Mouse (Mus musculus) left cerebral cortex, adult 2 months (tissue): ENCODE measurements around the gene Slc29a4. TPM values are rescaled to one million over a fixed set of nuclear protein-coding genes. Genes with fewer than 3 reads are reported as not detected.

Experiments
- DNase-seq, 2 experiments: peaks; one replicate each; pipeline ENCODE4 v3.0.0; 2021 to 2022; ENCODE audit warnings: low spot score in 2 of 2, mixed read lengths in 1 of 2; ENCODE audit errors: extremely low spot score in 1 of 2
- H3K27ac ChIP-seq: fragments of 200-600 bp; 2 replicates; pipeline ENCODE4 v1.8.1; 2022
- H3K4me3 ChIP-seq: fragments of 200-600 bp; 2 replicates; pipeline ENCODE4 v1.8.1; 2022
- CTCF ChIP-seq: fragments of 200-600 bp; IDR thresholded peaks from 2 replicates; pipeline ENCODE4 v1.8.1; 2022; ENCODE audit warnings: antibody characterized with exemption, mild to moderate bottlenecking, moderate library complexity
- intact Hi-C: fragments of 180-260 bp; cut with DNase I; formaldehyde crosslinking; loops from one replicate; pipeline ENCODE4 v1.15.1; 2025
- total RNA-seq, 2 experiments: library from RNA; stranded (reverse); gene quantifications; 2 replicates each; pipeline ENCODE4 v1.2.3; 2021

The Slc29a4 gene
- total RNA-seq, 2 experiments from 2014 or later: 10.1 to 11.2 TPM

DNA sequence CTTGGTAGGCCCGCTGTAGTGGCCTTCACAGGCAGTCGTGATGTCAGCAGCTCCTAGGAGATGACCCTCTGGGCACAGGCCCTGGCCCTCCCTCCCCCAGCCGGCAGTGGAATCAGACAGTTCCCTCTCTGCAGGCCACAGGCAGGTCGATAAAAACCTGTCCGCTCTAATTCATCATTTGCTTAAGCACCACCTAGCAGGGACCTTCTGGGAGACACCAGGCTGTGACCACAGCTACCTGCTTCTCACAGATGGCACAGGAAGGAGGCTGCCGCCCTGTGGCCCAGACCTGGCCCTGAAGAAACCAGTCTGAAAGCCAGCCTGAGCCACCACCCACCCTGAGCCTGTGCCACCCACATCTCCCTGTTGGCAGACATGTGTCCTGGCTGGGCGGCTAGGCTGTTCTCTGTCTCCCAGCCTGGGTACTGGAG, 14.2 kb upstream of the Slc29a4 start:
- Histone ChIP-seq H3K27ac (no peak overlapping the region), H3K4me3 (no peak overlapping the region)
- DNase-seq: no peak
- TF ChIP-seq CTCF: no peak
- intact Hi-C loops: no loop called here

DNA sequence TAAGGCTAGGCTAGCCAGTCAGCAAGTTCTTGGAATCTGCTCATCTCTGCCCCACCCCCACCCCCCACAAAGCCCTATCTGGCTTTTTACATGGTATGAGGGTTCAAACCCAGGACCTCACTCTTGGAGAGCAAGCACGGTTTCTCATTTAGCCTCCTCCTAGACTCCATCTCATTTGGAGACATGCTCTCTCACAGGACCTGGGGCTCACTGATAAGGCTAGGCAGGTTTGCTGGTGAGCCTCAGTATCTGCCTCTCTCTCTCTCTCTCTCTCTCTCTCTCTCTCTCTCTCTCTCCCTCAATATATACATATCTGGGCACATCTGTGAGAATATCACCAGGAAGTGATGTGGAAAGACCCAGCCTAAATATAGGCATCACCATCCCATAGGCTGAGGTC, 13.2 kb upstream of the Slc29a4 start:
- no peak for TF ChIP-seq CTCF
- no peak for DNase-seq
- intact Hi-C loops: no loop called here
- Histone ChIP-seq H3K4me3 (no peak overlapping the region), H3K27ac (no peak overlapping the region)

DNA sequence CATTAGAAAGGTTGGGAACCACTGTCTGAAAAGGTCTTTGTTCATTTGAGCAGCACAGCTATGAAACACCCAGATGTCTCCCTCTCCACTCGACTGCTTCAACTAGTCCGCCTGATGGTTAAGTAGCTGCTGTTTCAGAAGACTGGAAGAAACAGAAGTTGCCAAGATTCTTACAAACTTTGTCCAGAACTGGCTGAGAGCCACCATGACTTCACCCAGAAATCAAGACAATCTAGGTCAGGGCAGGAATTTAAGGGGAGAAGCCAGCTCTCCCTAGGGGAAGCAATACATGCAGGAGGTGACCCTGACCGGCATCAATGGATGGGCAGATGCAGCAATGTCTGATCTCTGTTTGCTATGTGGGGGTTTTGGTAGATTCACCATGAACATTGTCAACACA, 10.4 kb upstream of the Slc29a4 start:
- intact Hi-C loops: no loop called here
- H3K27ac ChIP-seq: no peak overlapping the region
- DNase-seq: no peak
- TF ChIP-seq CTCF: no peak
- H3K4me3 ChIP-seq: no peak overlapping the region

DNA sequence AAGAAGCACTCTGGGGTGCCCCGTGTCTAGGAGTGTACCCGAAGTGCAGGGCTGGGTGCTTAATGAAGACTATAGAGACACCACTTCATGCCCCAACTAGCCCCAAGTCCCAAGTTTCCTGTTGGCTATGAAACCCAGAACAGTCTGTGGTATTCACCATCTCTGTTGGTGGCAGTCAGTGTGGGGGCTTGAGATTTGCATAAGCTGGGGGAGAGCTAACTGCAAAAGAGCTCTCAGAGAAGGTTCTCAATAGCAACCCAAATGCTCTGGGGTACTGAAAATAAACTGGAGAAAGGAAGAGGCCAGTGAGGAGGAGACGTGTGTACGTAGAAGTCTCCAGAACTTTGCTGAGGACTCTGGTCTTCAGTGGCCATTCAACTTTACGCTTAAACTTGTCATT, 9.8 kb upstream of the Slc29a4 start:
- no peak for TF ChIP-seq CTCF
- Histone ChIP-seq H3K4me3 (no peak overlapping the region), H3K27ac (no peak overlapping the region)
- no peak for DNase-seq
- intact Hi-C loops: no loop called here

DNA sequence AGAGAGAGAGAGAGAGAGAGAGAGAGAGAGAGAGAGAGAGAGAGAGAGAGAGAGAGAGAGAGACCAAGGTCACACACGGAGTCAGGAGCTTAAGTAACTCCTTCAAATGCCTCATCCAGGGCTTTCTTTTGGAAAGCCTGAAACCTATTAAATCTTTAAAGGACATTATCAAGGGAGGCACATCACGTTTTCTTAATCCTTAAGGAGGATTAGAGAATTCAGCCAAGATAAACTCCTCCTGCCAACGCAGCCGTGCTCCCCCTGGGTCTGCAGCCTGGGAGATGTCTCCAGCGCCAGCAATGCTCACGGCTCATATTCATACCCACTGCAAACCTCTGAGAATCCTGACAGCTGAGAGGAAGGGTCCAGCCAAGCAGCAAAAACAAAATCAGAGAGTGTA, 3.4 kb upstream of the Slc29a4 start:
- intact Hi-C loops: no loop called here
- no peak for TF ChIP-seq CTCF

DNA sequence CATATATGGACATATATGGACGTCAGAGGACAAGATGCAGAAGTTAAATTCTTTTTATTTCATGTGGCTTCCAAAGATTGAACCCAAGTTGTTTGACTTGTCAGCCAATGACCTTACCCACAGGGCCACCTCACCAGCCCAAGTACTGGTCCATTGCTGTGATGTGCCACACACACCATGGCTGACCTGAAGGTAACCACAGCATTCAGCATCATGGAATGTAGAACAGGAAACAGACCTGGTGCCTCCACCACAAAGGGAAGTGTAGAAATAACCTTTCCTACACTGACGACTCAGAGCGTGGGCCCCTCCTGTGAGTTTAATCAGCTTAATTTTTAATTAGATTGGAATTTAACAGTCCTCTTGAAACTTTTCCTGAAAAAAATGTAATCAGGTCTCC, 2.0 kb upstream of the Slc29a4 start:
- intact Hi-C loops: loop anchor here (10.0 kb wide), 1 partner anchor 274 kb away; the partner anchor contains the start of gene Fscn1
- Histone ChIP-seq H3K4me3 (no peak overlapping the region), H3K27ac (no peak overlapping the region)
- no peak for TF ChIP-seq CTCF
- no peak for DNase-seq

More for the DNA sequence above, 3.4 kb upstream of the Slc29a4 start:
- Histone ChIP-seq H3K27ac (no peak overlapping the region), H3K4me3 (no peak overlapping the region)
- no peak for DNase-seq

DNA sequence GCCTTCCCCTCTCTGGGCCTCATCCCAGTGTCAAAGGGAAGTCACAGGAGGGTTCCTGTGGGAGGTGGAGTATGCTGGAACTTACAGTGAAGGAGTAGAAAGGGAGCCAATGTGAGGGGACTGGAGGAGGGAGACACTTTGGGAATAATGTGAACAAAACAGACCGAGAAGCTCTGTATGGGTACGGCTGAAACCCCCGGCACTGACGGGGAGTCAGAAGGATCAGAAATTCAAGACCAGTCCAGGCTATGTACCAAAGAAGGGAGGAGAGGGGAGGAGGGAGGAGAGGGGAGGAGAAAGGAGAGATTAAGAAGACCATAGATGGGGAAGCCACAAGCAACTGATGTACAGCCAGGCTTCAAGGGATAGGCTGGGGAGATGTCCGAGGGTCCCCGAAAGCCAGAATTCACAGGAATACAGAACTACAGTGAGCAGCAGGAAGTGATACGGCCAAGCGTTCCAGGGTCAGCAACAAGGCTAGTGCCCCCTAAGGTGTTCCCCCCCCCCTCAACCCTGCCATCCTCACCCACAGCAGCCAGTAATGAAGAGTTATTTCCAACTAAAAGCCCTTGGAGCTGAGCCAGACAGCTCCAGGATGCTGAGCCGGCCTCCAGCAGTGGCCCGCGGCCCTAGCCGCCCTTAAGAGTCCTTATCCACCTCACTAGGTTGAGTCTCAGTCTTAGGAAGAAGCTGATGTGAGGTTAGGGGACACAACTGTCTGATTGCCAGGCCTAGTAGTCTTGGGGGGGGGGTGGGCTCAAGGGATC, 842 bp downstream of the Slc29a4 start:
- Histone ChIP-seq H3K27ac (no peak overlapping the region), H3K4me3 (no peak overlapping the region)
- no peak for DNase-seq
- TF ChIP-seq CTCF: no peak
- intact Hi-C loops: loop anchor here (10.0 kb wide), 1 partner anchor 272 kb away; the partner anchor contains the start of gene Fscn1

DNA sequence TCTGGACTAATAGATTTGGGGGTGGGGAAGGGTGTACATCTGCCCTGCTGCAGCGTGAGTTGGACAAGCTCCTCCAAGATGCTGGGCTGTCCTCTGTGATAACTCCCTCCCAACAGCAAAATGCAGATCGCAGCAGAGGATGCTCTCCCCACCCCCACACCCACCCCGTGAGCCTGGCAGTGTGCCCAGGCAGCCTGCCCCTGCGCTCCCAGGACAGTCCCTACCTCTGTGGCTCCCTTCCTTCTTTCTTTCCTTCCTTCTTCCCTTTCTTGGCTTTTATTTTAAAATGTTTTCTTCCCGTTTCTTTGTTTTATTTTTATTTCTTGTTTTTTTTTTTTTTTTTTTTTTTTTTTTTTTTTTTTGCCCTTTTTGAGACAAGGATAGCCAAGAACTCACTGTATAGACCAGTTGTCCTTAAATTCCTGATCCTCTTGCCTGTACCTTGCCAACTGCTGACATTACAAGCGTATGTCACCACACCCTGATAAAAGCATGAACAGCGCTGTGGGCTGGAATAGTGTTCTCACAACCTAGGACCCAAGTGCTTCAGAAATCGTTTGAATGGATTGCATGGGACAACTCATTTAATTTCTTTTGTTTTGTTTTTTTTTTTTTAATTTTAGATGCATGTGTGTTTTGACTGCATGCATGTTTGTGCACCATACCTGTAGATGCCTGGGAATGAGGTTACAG, 1.6 kb downstream of the Slc29a4 start:
- no peak for TF ChIP-seq CTCF
- no peak overlapping the region for H3K27ac ChIP-seq
- H3K4me3 ChIP-seq: no peak overlapping the region
- intact Hi-C loops: loop anchor here (10.0 kb wide), 1 partner anchor 271 kb away; the partner anchor contains the start of gene Fscn1
- no peak for DNase-seq

DNA sequence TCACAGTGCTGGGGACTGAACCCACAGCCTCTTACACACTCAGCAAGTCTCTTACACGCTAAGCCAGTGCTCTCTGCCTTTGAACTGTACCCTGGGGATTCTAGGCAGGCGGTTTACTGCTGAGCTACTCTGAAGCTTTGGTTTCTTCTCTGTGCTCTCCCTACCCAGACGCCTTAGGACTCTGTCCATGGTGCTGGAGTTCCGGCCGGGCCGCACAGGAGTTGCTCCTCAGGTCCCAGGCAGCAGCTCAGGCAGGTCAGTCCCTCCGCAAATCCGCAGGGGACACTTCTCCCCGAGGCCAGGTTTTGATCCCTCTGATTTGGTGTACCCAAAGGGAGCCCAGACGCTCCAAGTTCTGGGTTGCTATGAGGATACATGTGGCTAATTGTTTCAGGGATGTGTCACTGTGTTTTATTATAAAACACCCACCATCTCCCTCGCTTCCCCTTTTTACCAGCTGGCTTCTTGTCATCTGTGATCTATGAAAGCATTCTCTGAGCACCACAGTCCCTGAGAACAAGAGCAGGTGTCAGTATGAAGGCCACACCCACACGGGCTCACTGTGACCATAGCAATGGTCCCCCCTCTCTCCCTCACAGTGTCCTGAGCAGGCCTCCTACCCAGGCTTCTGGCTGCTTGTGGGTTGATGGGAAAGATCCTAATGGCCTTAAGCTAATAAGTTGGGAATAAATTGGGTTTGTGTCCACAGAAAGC, 2.5 kb downstream of the Slc29a4 start:
- no peak for DNase-seq
- Histone ChIP-seq H3K4me3 (no peak overlapping the region), H3K27ac (no peak overlapping the region)
- intact Hi-C loops: loop anchor here (10.0 kb wide), 1 partner anchor 270 kb away; the partner anchor contains the start of gene Fscn1
- TF ChIP-seq CTCF: no peak

DNA sequence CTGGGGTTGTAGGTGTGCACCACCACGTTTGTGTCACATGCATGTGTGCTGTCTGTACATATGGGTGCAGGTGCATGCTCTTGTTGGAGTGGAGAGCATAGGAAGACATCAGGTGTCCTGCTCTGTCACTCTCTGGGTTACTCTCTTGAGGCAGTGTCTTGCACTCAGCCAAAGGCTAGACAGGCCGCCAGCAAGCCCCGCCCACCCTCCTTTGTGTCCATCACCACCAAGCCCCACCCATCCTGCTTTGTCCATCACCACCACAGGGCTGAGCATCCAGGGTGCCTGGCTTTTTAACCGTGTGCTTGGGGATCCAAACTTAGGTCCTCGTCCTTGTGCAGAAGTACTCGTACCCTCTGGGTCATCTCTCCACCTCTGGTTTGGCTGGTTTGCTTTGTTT, 3.9 kb downstream of the Slc29a4 start:
- H3K27ac ChIP-seq: no peak overlapping the region
- no peak for TF ChIP-seq CTCF
- no peak for DNase-seq
- no peak overlapping the region for H3K4me3 ChIP-seq
- intact Hi-C loops: loop anchor here (10.0 kb wide), 1 partner anchor 269 kb away; the partner anchor contains the start of gene Fscn1

DNA sequence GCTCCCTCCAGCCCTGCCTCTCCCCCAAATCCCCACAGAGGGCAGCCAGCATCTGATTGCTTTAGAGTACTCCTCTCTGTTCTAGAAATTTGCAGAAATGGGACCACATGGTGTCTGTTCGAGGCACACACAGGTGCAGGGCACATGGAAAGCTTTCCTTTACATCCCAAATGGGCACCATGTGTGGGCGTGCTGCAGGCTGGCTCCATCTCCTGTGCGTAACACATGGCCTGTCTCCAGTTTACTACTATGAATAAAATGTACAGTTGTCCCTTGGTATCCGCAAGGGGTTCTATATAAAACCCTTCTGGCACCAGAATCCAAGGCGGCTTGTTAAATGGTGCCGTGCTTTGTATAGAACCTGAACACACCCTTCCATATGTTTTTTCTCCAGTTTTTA, 4.6 kb downstream of the Slc29a4 start:
- Histone ChIP-seq H3K4me3 (no peak overlapping the region), H3K27ac (no peak overlapping the region)
- DNase-seq: peak in 1 of 2 experiments; percentile 73
- TF ChIP-seq CTCF: no peak
- intact Hi-C loops: loop anchor here (10.0 kb wide), 1 partner anchor 268 kb away; the partner anchor contains the start of gene Fscn1

DNA sequence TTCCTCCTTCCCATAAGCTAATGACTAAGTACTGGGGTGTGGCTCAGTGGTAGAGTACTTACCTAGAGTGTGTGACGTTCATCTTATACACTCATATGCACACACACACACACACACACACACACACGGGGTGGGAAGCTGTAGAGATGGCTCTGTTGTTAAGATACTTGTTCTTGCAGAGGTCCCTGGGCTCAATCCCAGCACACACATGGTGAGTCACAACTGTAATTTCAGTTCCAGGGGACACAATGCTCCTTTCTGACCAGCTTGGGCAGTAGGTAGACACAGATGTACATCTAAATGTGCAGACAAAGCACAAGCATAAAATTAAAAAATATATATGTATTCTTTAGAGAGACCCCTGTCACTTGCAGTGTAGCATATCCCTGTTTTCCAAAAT, 5.4 kb downstream of the Slc29a4 start:
- DNase-seq: no peak
- Histone ChIP-seq H3K27ac (no peak overlapping the region), H3K4me3 (no peak overlapping the region)
- intact Hi-C loops: loop anchor here (10.0 kb wide), 1 partner anchor 267 kb away; the partner anchor contains the start of gene Fscn1
- no peak for TF ChIP-seq CTCF
